Mouse (Mus musculus) CH12.LX (cell line): ENCODE measurements around the gene Smpd3. TPM values are rescaled to one million over a fixed set of nuclear protein-coding genes. Genes with fewer than 3 reads are reported as not detected.
A peak's percentile ranks its signal among the peaks of the same experiment; 100 is the strongest.

ENCODE experiments used
- DNase-seq: peaks from one replicate; pipeline ENCODE4 v3.0.0-alpha.2; 2013; ENCODE audit errors: extremely low read depth
- H3K27ac ChIP-seq: 2 replicates; pipeline ENCODE4 v1.5.1; 2012; ENCODE audit warnings: low read depth, mild to moderate bottlenecking, control low read depth, moderate library complexity; ENCODE audit not compliant: insufficient read depth
- H3K27me3 ChIP-seq: replicated peaks from 2 replicates; pipeline ENCODE3; 2012; ENCODE audit warnings: inconsistent platforms
- H3K36me3 ChIP-seq, 2 experiments: replicated peaks in 1 of 2; 2 replicates each; pipeline versions ENCODE3 to v1.6.1; 2012; ENCODE audit warnings: inconsistent platforms in 1 of 2, low read length in 1 of 2, mild to moderate bottlenecking in 1 of 2, mixed read lengths in 1 of 2, moderate library complexity in 1 of 2; ENCODE audit not compliant: control insufficient read depth in 1 of 2, insufficient read depth in 1 of 2
- H3K4me1 ChIP-seq, 2 experiments: 2 replicates each; pipeline ENCODE4 v1.6.1; 2012; ENCODE audit warnings: inconsistent platforms in 1 of 2, moderate library complexity in 1 of 2; ENCODE audit not compliant: insufficient read depth in 2 of 2, control insufficient read depth in 1 of 2
- H3K4me2 ChIP-seq: 2 replicates; pipeline ENCODE4 v1.6.1; 2012; ENCODE audit warnings: low read depth, mild to moderate bottlenecking, control low read depth; ENCODE audit not compliant: poor library complexity, insufficient read depth, severe bottlenecking
- H3K4me3 ChIP-seq, 3 experiments: fragments of 150-350 bp in 1 of 3; sonication (generic) in 1 of 3; replicated peaks in 1 of 3; 2 replicates each; pipeline versions ENCODE3 to v1.5.1; 2011 to 2012; ENCODE audit warnings: low read depth in 2 of 3, low read length in 2 of 3, mild to moderate bottlenecking in 2 of 3, moderate library complexity in 2 of 3, control low read depth in 1 of 3, improper control_type of control experiment in 1 of 3, inconsistent platforms in 1 of 3, mixed read lengths in 1 of 3; ENCODE audit not compliant: poor library complexity in 1 of 3
- H3K79me2 ChIP-seq: replicated peaks from 2 replicates; pipeline ENCODE4 v1.6.1; 2012; ENCODE audit warnings: mild to moderate bottlenecking, moderate library complexity; ENCODE audit not compliant: control insufficient read depth, poor library complexity, insufficient read depth, severe bottlenecking; ENCODE audit errors: extremely low read depth
- H3K9ac ChIP-seq: 2 replicates; pipeline ENCODE4 v1.6.1; 2012; ENCODE audit warnings: low read depth, mild to moderate bottlenecking, control low read depth, moderate library complexity; ENCODE audit not compliant: insufficient read depth
- H3K9me3 ChIP-seq: replicated peaks from 2 replicates; pipeline ENCODE3; 2012; ENCODE audit warnings: low read length, inconsistent platforms, mixed read lengths
- BHLHE40 ChIP-seq: IDR thresholded peaks from 2 replicates; pipeline ENCODE4 v1.6.1; 2011; ENCODE audit warnings: mild to moderate bottlenecking, low read depth, low read length, improper control_type of control experiment
- CHD1 ChIP-seq: IDR thresholded peaks from 2 replicates; pipeline ENCODE4 v1.6.1; 2012; ENCODE audit warnings: low read depth, low read length, improper control_type of control experiment, inconsistent platforms
- ELF1 ChIP-seq: IDR thresholded peaks from 2 replicates; pipeline ENCODE4 v1.6.1; 2014; ENCODE audit warnings: low read depth, mild to moderate bottlenecking, inconsistent platforms, low read length, improper control_type of control experiment
- EP300 ChIP-seq: IDR thresholded peaks from 2 replicates; pipeline ENCODE4 v1.6.1; 2011; ENCODE audit warnings: low read length, improper control_type of control experiment
- ETS1 ChIP-seq: conservative IDR thresholded peaks from 2 replicates; pipeline ENCODE4 v1.6.1; 2012; ENCODE audit warnings: low read depth, mild to moderate bottlenecking, inconsistent platforms, low read length, improper control_type of control experiment, moderate library complexity
- GABPA ChIP-seq: IDR thresholded peaks from 2 replicates; pipeline ENCODE4 v1.6.1; 2012; ENCODE audit warnings: low read depth, low read length, improper control_type of control experiment, inconsistent platforms; ENCODE audit not compliant: insufficient replicate concordance
- JUN ChIP-seq: IDR thresholded peaks from 2 replicates; pipeline ENCODE4 v1.6.1; 2011; ENCODE audit warnings: low read depth, mild to moderate bottlenecking, low read length, improper control_type of control experiment, moderate library complexity; ENCODE audit not compliant: insufficient read depth
- KAT2A ChIP-seq: IDR thresholded peaks from 2 replicates; pipeline ENCODE4 v1.6.1; 2012; ENCODE audit warnings: low read length, improper control_type of control experiment, inconsistent platforms; ENCODE audit not compliant: insufficient replicate concordance
- MAX ChIP-seq: IDR thresholded peaks from 2 replicates; pipeline ENCODE4 v1.6.1; 2011; ENCODE audit warnings: low read length, improper control_type of control experiment
- MAZ ChIP-seq: IDR thresholded peaks from 2 replicates; pipeline ENCODE4 v1.6.1; 2012; ENCODE audit warnings: low read depth, mild to moderate bottlenecking, inconsistent platforms, low read length, improper control_type of control experiment, moderate library complexity
- MEF2A ChIP-seq: IDR thresholded peaks from 2 replicates; pipeline ENCODE4 v1.6.1; 2014; ENCODE audit warnings: low read depth, mild to moderate bottlenecking, inconsistent platforms, low read length, improper control_type of control experiment, borderline replicate concordance
- MXI1 ChIP-seq: IDR thresholded peaks from 2 replicates; pipeline ENCODE4 v1.6.1; 2011; ENCODE audit warnings: mild to moderate bottlenecking, low read depth, low read length, improper control_type of control experiment
- MYC ChIP-seq: IDR thresholded peaks from 2 replicates; pipeline ENCODE4 v1.6.1; 2011; ENCODE audit warnings: low read depth, mild to moderate bottlenecking, improper control_type of control experiment, low read length
- NELFE ChIP-seq: IDR thresholded peaks from 2 replicates; pipeline ENCODE4 v1.6.1; 2011; ENCODE audit warnings: low read depth, low read length, improper control_type of control experiment
- NRF1 ChIP-seq: IDR thresholded peaks from 2 replicates; pipeline ENCODE4 v1.6.1; 2014; ENCODE audit warnings: low read depth, mild to moderate bottlenecking, inconsistent platforms, low read length, improper control_type of control experiment, moderate library complexity
- PAX5 ChIP-seq: IDR thresholded peaks from 2 replicates; pipeline ENCODE4 v1.6.1; 2012; ENCODE audit warnings: low read length, inconsistent platforms, mixed read lengths
- POLR2AphosphoS2 ChIP-seq: IDR thresholded peaks from 2 replicates; pipeline ENCODE4 v1.6.1; 2011; ENCODE audit warnings: low read depth, low read length, improper control_type of control experiment
- RCOR1 ChIP-seq: conservative IDR thresholded peaks from 2 replicates; pipeline ENCODE4 v1.6.1; 2012; ENCODE audit warnings: low read depth, mild to moderate bottlenecking, inconsistent platforms, low read length, improper control_type of control experiment
- SIN3A ChIP-seq: IDR thresholded peaks from 2 replicates; pipeline ENCODE4 v1.6.1; 2012; ENCODE audit warnings: low read length, improper control_type of control experiment, inconsistent platforms
- SMC3 ChIP-seq: IDR thresholded peaks from 2 replicates; pipeline ENCODE4 v1.6.1; 2011; ENCODE audit warnings: low read depth, low read length, improper control_type of control experiment
- TBP ChIP-seq: conservative IDR thresholded peaks from 2 replicates; pipeline ENCODE4 v1.6.1; 2011; ENCODE audit warnings: low read depth, low read length, improper control_type of control experiment
- UBTF ChIP-seq: IDR thresholded peaks from 2 replicates; pipeline ENCODE4 v1.6.1; 2012; ENCODE audit warnings: low read depth, mild to moderate bottlenecking, inconsistent platforms, low read length, improper control_type of control experiment, moderate library complexity
- USF1 ChIP-seq: IDR thresholded peaks from 2 replicates; pipeline ENCODE4 v1.6.1; 2014; ENCODE audit warnings: low read depth, mild to moderate bottlenecking, inconsistent platforms, low read length, improper control_type of control experiment
- ZC3H11A ChIP-seq: IDR thresholded peaks from 2 replicates; pipeline ENCODE4 v1.6.1; 2012; ENCODE audit warnings: low read depth, mild to moderate bottlenecking, inconsistent platforms, low read length, improper control_type of control experiment
- ZKSCAN1 ChIP-seq: IDR thresholded peaks from 2 replicates; pipeline ENCODE4 v1.6.1; 2012; ENCODE audit warnings: low read depth, inconsistent platforms, low read length, improper control_type of control experiment, borderline replicate concordance
- ZMIZ1 ChIP-seq: IDR thresholded peaks from 2 replicates; pipeline ENCODE4 v1.6.1; 2012; ENCODE audit warnings: low read depth, mild to moderate bottlenecking, inconsistent platforms, low read length, improper control_type of control experiment
- ZNF384 ChIP-seq: IDR thresholded peaks from 2 replicates; pipeline ENCODE4 v1.6.1; 2012; ENCODE audit warnings: low read depth, low read length, improper control_type of control experiment, inconsistent platforms
- dilution Hi-C: fragments of 300-500 bp; cut with MboI; formaldehyde crosslinking; loops from 2 replicates; pipeline ENCODE4 v1.14.3; 2020; ENCODE audit warnings: low sequenced_read_pairs; ENCODE audit not compliant: extremely low pct_unique_long_range_greater_than_20kb, extremely low pct_ligation_motif_present
- in situ Hi-C: fragments of 300-500 bp; cut with MboI; formaldehyde crosslinking; loops from 3 replicates; pipeline ENCODE4 v1.14.3; 2019; ENCODE audit warnings: low sequenced_read_pairs, low pct_ligation_motif_present, low pct_unique_long_range_greater_than_20kb, mixed read lengths
- polyA plus RNA-seq: library from polyadenylated mRNA; unstranded; fragments of >175 nt; gene quantifications from 2 replicates; pipeline ENCODE4 v1.2.1, GENCODE M21; 2012; ENCODE audit warnings: low read depth; ENCODE audit not compliant: insufficient read length
- total RNA-seq, 2 experiments: library from RNA; depleted of rRNA; stranded (reverse); fragments of 300-350 nt in 1 of 2; fragments of >200 nt in 1 of 2; gene quantifications; 2 replicates each; pipeline ENCODE4 v1.2.3; 2012 to 2014

The Smpd3 gene
- total and polyA plus RNA-seq, 3 experiments = 0.16 to 0.25 (median 0.19) TPM

DNA sequence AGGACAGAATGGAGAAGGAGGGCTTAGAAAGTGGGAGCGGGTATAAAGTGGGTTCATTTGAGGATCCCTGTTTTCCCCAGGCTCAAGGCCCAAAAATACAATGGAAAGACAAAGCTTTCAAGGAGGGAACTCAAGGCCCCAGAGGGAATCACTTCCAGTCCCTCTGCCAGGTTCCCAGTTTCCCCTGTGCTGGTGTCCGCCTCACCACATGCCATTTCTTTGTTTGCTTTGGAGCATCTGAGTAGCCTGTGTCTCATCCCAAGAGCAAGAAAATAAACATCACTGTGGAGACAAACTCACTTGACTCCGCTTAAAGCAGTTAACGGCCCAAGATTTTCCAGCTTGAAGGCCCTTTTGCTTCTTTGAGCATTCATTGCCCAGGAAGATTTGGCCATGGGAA lies 20.7 kb downstream of the Smpd3 start:
- Histone ChIP-seq H3K79me2 (no peaks in the 10 kb centered on the region), H3K4me2 (no peak overlapping the region), H3K9ac (no peak overlapping the region), H3K27ac (no peak overlapping the region), H3K36me3 (no peaks in the 10 kb centered on the region), H3K4me1 (peaks cover 10 to 23% of the 10 kb centered on the region in 2 experiments), H3K27me3 (peaks cover 14% of the 10 kb centered on the region), H3K4me3 (no peak overlapping the region), H3K9me3 (no peaks in the 10 kb centered on the region)
- DNase-seq = no peak
- in situ Hi-C loops (no loop called here), dilution Hi-C loops (no loop called here)
- TF ChIP-seq ZC3H11A (no peak), BHLHE40 (no peak), USF1 (no peak), RCOR1 (no peak), PAX5 (no peak), TBP (no peak), JUN (no peak), CHD1 (no peak), ZMIZ1 (no peak), POLR2AphosphoS2 (no peak), SIN3A (no peak), MXI1 (no peak), ETS1 (no peak)

DNA sequence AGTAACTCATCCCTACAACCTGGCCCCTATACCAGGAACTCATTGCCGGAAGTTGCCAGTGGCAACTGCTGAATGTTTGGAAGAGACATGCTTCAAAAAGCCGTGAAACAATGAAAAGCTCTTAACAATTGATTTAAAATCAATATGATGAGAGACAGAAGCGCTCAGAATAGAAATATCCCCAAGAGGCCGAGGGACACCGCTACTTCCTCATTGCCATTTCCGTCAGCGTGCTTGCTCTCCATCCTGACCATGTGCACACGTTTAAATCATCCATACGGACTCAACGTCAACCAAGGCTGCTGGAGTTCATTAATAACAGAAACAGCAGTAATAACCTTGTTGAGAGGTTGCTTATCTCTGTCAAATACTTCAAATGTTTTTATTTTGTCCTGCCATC lies 21.3 kb downstream of the Smpd3 start:
- Histone ChIP-seq H3K4me1 (peaks cover 8 to 23% of the 10 kb centered on the region in 2 experiments), H3K4me2 (peak overlapping the region; percentile 44; the same call in 1 of the 2 replicates), H3K79me2 (no peaks in the 10 kb centered on the region), H3K9ac (no peak overlapping the region), H3K27ac (no peak overlapping the region), H3K27me3 (peaks cover 14% of the 10 kb centered on the region), H3K4me3 (no peak overlapping the region), H3K9me3 (peaks cover 3% of the 10 kb centered on the region), H3K36me3 (no peaks in the 10 kb centered on the region)
- peak; percentile 39; the same call in 1 of the 2 replicates for TF ChIP-seq ETS1
- peak; percentile 92 for TF ChIP-seq BHLHE40
- peak; percentile 75; the same call in 1 of the 2 replicates for TF ChIP-seq MEF2A
- peak; percentile 73 for TF ChIP-seq ELF1
- TF ChIP-seq GABPA = no peak
- TF ChIP-seq MYC = peak; percentile 92
- TF ChIP-seq ZC3H11A = no peak
- peak; percentile 86 for TF ChIP-seq MAX
- TF ChIP-seq KAT2A = no peak
- no peak for TF ChIP-seq NRF1
- no peak for TF ChIP-seq ZKSCAN1
- TF ChIP-seq UBTF = no peak
- TF ChIP-seq EP300 = peak; percentile 61; the same call in 1 of the 2 replicates
- TF ChIP-seq JUN = no peak
- TF ChIP-seq SMC3 = no peak
- no peak for TF ChIP-seq MAZ
- TF ChIP-seq ZNF384 = no peak
- TF ChIP-seq NELFE = no peak
- in situ Hi-C loops = no loop called here
- dilution Hi-C loops = no loop called here
- peak; percentile 60 for DNase-seq
